Mouse (Mus musculus): ENCODE data around the gene Lrrc8e. TPM values are rescaled to one million over a fixed set of nuclear protein-coding genes. Genes with fewer than 3 reads are reported as not detected.

Gene Lrrc8e
- 0.25 TPM in 1 of 2 replicates, not detected in the other for polyA plus RNA-seq (2015; fragmentation: Nextera tagmentation; extraction: Ambion mirVana)

DNA sequence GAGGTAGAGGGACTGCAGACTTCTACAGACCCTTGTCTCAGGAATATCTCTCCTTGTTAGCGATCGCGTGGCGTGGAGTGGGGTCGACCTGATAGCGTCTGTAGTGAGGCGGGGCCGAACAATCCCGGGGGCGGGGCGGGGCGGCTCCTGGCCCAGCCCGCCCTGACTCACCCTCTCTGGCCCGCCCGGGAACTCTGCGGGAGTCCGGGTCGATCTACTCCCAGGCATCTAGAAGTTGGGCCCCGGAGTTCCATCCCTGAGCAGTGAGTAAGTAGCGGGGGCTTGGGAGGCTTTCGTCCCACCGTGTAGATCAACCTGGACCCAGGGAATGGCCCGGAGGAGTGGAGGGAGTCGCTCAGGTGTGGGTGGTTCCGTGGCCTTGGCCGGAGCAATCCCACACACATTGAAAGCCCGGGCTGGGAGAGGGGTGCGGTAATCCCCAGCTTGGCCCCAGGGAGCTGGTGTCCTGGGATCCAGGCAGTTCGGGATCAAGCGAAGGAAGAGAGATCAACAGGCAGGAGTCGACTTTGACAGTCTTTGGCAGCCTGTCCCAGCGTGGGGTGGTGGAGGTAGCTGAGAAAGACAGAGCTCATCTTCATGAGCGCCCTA, at the start of gene Lrrc8e:
Gene Lrrc8e, plus strand, starts transcription at position 89 of the 609 bp plus-strand sequence.
- Histone ChIP-seq H3K27me3 (peaks cover 42% of the 10 kb centered on the region), H3K36me3 (no peaks in the 10 kb centered on the region), H3K4me3 (0 out of 2 replicates have a peak within 1 kb of the TSS, but pooled peaks have one; percentile 10), H3K27ac (replicated peaks) (no peak within 1 kb of the TSS), H3K4me2 (peak within 1 kb of the TSS; percentile 46), H3K9me3 (no peaks in the 10 kb centered on the region), H3K9ac (no peak within 1 kb of the TSS), H3K4me1 (replicated peaks) (0 out of 2 replicates have a peak, but pooled peaks cover 6% of the 10 kb centered on the region)
- ATAC-seq (ENCODE audit: low read depth): no peak; the same call in 1 of the 2 replicates
- WGBS: 4% methylated on average over 33 of the region's 33 CpGs

DNA sequence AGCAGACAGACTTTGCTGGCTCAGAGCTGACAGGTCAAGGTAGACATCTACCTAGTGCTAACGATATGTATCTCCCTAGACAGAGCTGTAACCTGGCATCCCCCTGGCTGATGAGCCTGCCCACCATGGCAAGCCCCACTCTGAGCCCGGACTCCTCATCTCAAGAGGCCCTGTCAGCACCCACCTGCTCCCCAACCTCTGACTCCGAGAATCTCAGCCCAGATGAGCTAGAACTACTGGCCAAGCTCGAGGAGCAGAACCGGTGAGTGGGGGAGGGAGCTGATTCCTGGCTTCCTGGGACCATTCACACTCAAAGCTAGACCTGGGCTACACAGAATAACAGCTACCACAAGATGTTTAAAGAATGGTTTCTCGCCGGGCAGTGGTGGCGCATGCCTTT, 43.2 kb upstream of the Lrrc8e start:
- no peak overlapping the region for H3K4me3 ChIP-seq
- H3K9me3 ChIP-seq: no peaks in the 10 kb centered on the region
- no peak overlapping the region for H3K27ac ChIP-seq (replicated peaks)
- no peaks in the 10 kb centered on the region for H3K27me3 ChIP-seq
- ATAC-seq (ENCODE audit: low read depth): no peak
- no peaks in the 10 kb centered on the region for H3K4me1 ChIP-seq (replicated peaks)
- 81% methylated on average over 8 of the region's 8 CpGs for WGBS
- H3K9ac ChIP-seq: no peak overlapping the region
- peaks cover 73% of the 10 kb centered on the region for H3K36me3 ChIP-seq
- no peak overlapping the region for H3K4me2 ChIP-seq

- H3K9me3 ChIP-seq: no peaks in the 10 kb centered on the region
- H3K4me1 ChIP-seq (replicated peaks): no peaks in the 10 kb centered on the region
- H3K27ac ChIP-seq (replicated peaks): no peak overlapping the region
- no peaks in the 10 kb centered on the region for H3K27me3 ChIP-seq
- no peak overlapping the region for H3K9ac ChIP-seq
- no peak overlapping the region for H3K4me3 ChIP-seq
- ATAC-seq (ENCODE audit: low read depth): no peak
- 97% methylated on average over 2 of the region's 2 CpGs for WGBS
- H3K36me3 ChIP-seq: peaks cover 87% of the 10 kb centered on the region
- no peak overlapping the region for H3K4me2 ChIP-seq
Observed at GRCm38 (mm10) chr8:4186151-4186550, 40.5 kb upstream of the Lrrc8e start.

GRCm38 (mm10) chr8:4188605-4189004, 38.0 kb upstream of the Lrrc8e start:
- Histone ChIP-seq H3K9me3 (no peaks in the 10 kb centered on the region), H3K4me3 (no peak overlapping the region), H3K27me3 (no peaks in the 10 kb centered on the region), H3K4me2 (no peak overlapping the region), H3K27ac (replicated peaks) (no peak overlapping the region), H3K9ac (no peak overlapping the region), H3K4me1 (replicated peaks) (peaks cover 25% of the 10 kb centered on the region), H3K36me3 (peaks cover 85% of the 10 kb centered on the region)
- ATAC-seq (ENCODE audit: low read depth): no peak

GRCm38 (mm10) chr8:4189031-4189722, 37.5 kb upstream of the Lrrc8e start:
- 23% methylated on average over 3 of the region's 3 CpGs for WGBS
- peaks cover 86% of the 10 kb centered on the region for H3K36me3 ChIP-seq

GRCm38 (mm10) chr8:4192305-4192704, 34.3 kb upstream of the Lrrc8e start:
- Histone ChIP-seq H3K9me3 (no peaks in the 10 kb centered on the region), H3K27ac (replicated peaks) (peak overlapping the region; percentile 87), H3K4me2 (no peak overlapping the region), H3K4me1 (replicated peaks) (peaks cover 26% of the 10 kb centered on the region), H3K27me3 (no peaks in the 10 kb centered on the region), H3K9ac (0 out of 2 replicates have a peak overlapping the region, but pooled peaks have one; percentile 9), H3K36me3 (peaks cover 78% of the 10 kb centered on the region), H3K4me3 (no peak overlapping the region)
- WGBS: 25% methylated on average over 5 of the region's 5 CpGs
- peak; percentile 66 for ATAC-seq (ENCODE audit: low read depth)

More at GRCm38 (mm10) chr8:4189031-4189722, 37.5 kb upstream of the Lrrc8e start:
- H3K4me3 ChIP-seq: no peak overlapping the region
- no peaks in the 10 kb centered on the region for H3K9me3 ChIP-seq
- no peak overlapping the region for H3K9ac ChIP-seq
- H3K4me1 ChIP-seq (replicated peaks): peaks cover 26% of the 10 kb centered on the region
- H3K27me3 ChIP-seq: no peaks in the 10 kb centered on the region
- no peak overlapping the region for H3K27ac ChIP-seq (replicated peaks)
- no peak overlapping the region for H3K4me2 ChIP-seq
- ATAC-seq (ENCODE audit: low read depth): no peak

- H3K27me3 ChIP-seq: no peaks in the 10 kb centered on the region
- ATAC-seq (ENCODE audit: low read depth): peak; percentile 79
- H3K4me3 ChIP-seq: no peak overlapping the region
- peak overlapping the region; percentile 17 for H3K4me2 ChIP-seq
- H3K27ac ChIP-seq (replicated peaks): peak overlapping the region; percentile 87
- 3% methylated on average over 18 of the region's 18 CpGs for WGBS
- H3K9ac ChIP-seq: 0 out of 2 replicates have a peak overlapping the region, but pooled peaks have one; percentile 9
- no peaks in the 10 kb centered on the region for H3K9me3 ChIP-seq
- H3K4me1 ChIP-seq (replicated peaks): peaks cover 26% of the 10 kb centered on the region
- peaks cover 77% of the 10 kb centered on the region for H3K36me3 ChIP-seq
Observed at GRCm38 (mm10) chr8:4192807-4193587, 33.6 kb upstream of the Lrrc8e start.

DNA sequence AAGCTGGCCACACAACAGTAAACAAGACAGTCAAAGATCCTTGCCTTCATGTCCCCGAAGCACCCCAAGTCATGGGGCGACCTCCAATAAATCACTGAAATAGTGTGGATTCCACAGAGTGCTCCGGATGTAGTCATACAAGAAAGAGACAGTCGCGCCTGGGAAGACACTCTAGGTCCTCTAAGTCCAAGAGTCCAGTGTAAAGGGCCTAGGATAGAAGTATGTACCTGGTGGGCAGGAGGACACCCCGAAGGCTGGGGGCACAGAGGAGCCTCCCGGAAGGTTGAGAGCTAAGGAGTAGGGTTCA, 33.1 kb upstream of the Lrrc8e start:
- Histone ChIP-seq H3K9ac (no peak overlapping the region), H3K4me3 (no peak overlapping the region), H3K9me3 (no peaks in the 10 kb centered on the region), H3K4me2 (peak overlapping the region; percentile 17), H3K27me3 (no peaks in the 10 kb centered on the region), H3K36me3 (peaks cover 77% of the 10 kb centered on the region), H3K4me1 (replicated peaks) (peaks cover 26% of the 10 kb centered on the region), H3K27ac (replicated peaks) (peak overlapping the region; percentile 87)
- peak; percentile 13 for ATAC-seq (ENCODE audit: low read depth)
- 44% methylated on average over 7 of the region's 7 CpGs for WGBS

GRCm38 (mm10) chr8:4201321-4201720, 25.3 kb upstream of the Lrrc8e start:
- Histone ChIP-seq H3K9ac (no peak overlapping the region), H3K4me2 (no peak overlapping the region), H3K36me3 (peaks cover 97% of the 10 kb centered on the region), H3K27me3 (peaks cover 34% of the 10 kb centered on the region), H3K4me1 (replicated peaks) (peaks cover 6% of the 10 kb centered on the region), H3K27ac (replicated peaks) (no peak overlapping the region), H3K9me3 (no peaks in the 10 kb centered on the region), H3K4me3 (no peak overlapping the region)
- 67% methylated on average over 2 of the region's 2 CpGs for WGBS
- no peak for ATAC-seq (ENCODE audit: low read depth)

- Histone ChIP-seq H3K9ac (peak overlapping the region; percentile 50), H3K4me1 (replicated peaks) (peaks cover 25% of the 10 kb centered on the region), H3K36me3 (peaks cover 98% of the 10 kb centered on the region), H3K9me3 (no peaks in the 10 kb centered on the region), H3K4me2 (no peak overlapping the region), H3K4me3 (no peak overlapping the region), H3K27ac (replicated peaks) (no peak overlapping the region), H3K27me3 (peaks cover 44% of the 10 kb centered on the region)
- WGBS: 14% methylated on average over 38 of the region's 38 CpGs
- no peak for ATAC-seq (ENCODE audit: low read depth)
Observed at GRCm38 (mm10) chr8:4205246-4206123, 21.1 kb upstream of the Lrrc8e start.

- no peak overlapping the region for H3K4me3 ChIP-seq
- WGBS: 12% methylated on average over 44 of the region's 44 CpGs
- peaks cover 44% of the 10 kb centered on the region for H3K27me3 ChIP-seq
- no peak for ATAC-seq (ENCODE audit: low read depth)
- no peak overlapping the region for H3K27ac ChIP-seq (replicated peaks)
- peaks cover 34% of the 10 kb centered on the region for H3K4me1 ChIP-seq (replicated peaks)
- H3K9ac ChIP-seq: peak overlapping the region; percentile 50
- peak overlapping the region; percentile 3; the same call in 1 of the 2 replicates for H3K4me2 ChIP-seq
- no peaks in the 10 kb centered on the region for H3K9me3 ChIP-seq
- peaks cover 98% of the 10 kb centered on the region for H3K36me3 ChIP-seq
Observed at GRCm38 (mm10) chr8:4206182-4207015, 20.2 kb upstream of the Lrrc8e start.

Data from neural tube, embryonic 13.5 days (tissue).